Mouse (Mus musculus): ENCODE measurements around the gene Enox1.

Gene Enox1

GRCm38 (mm10) chr14:77621473-77622264 is 465.1 kb downstream of the Enox1 start:
- no peak for DNase-seq (ENCODE audit: low spot score in 2 of 2)

GRCm38 (mm10) chr14:77626557-77627507 is 470.3 kb downstream of the Enox1 start:
- no peak for DNase-seq (ENCODE audit: low spot score in 2 of 2)

GRCm38 (mm10) chr14:77632466-77633171 is 476.1 kb downstream of the Enox1 start:
- DNase-seq (ENCODE audit: low spot score in 2 of 2), result no peak

- no peak for DNase-seq (ENCODE audit: low spot score in 2 of 2)
Observed at GRCm38 (mm10) chr14:77633172-77633542, 476.6 kb downstream of the Enox1 start.

- no peak for DNase-seq (ENCODE audit: low spot score in 2 of 2)
Observed at GRCm38 (mm10) chr14:77636931-77637330, 480.4 kb downstream of the Enox1 start.

GRCm38 (mm10) chr14:77638148-77638547 is 481.6 kb downstream of the Enox1 start:
- DNase-seq (ENCODE audit: low spot score in 2 of 2), result no peak

GRCm38 (mm10) chr14:77638616-77639015 is 482.1 kb downstream of the Enox1 start:
- DNase-seq (ENCODE audit: low spot score in 2 of 2), result no peak

GRCm38 (mm10) chr14:77639586-77639985 is 483.0 kb downstream of the Enox1 start:
- no peak for DNase-seq (ENCODE audit: low spot score in 2 of 2)

- no peak for DNase-seq (ENCODE audit: low spot score in 2 of 2)
Observed at GRCm38 (mm10) chr14:77642314-77642713, 485.8 kb downstream of the Enox1 start.

- DNase-seq (ENCODE audit: low spot score in 2 of 2), result no peak
Observed at GRCm38 (mm10) chr14:77646196-77646595, 489.6 kb downstream of the Enox1 start.

GRCm38 (mm10) chr14:77647017-77647416 is 490.5 kb downstream of the Enox1 start:
- DNase-seq (ENCODE audit: low spot score in 2 of 2), result no peak

GRCm38 (mm10) chr14:77648305-77648704 is 491.7 kb downstream of the Enox1 start:
- no peak for DNase-seq (ENCODE audit: low spot score in 2 of 2)

GRCm38 (mm10) chr14:77658739-77659138 is 502.2 kb downstream of the Enox1 start:
- DNase-seq (ENCODE audit: low spot score in 2 of 2), result no peak

GRCm38 (mm10) chr14:77662273-77662672 is 505.7 kb downstream of the Enox1 start:
- no peak for DNase-seq (ENCODE audit: low spot score in 2 of 2)

GRCm38 (mm10) chr14:77662994-77663393 is 506.4 kb downstream of the Enox1 start:
- DNase-seq (ENCODE audit: low spot score in 2 of 2), result no peak

GRCm38 (mm10) chr14:77668096-77668495 is 511.5 kb downstream of the Enox1 start:
- DNase-seq (ENCODE audit: low spot score in 2 of 2), result no peak

- DNase-seq (ENCODE audit: low spot score in 2 of 2), result no peak
Observed at GRCm38 (mm10) chr14:77669494-77669893, 512.9 kb downstream of the Enox1 start.

- DNase-seq (ENCODE audit: low spot score in 2 of 2), result no peak
Observed at GRCm38 (mm10) chr14:77670945-77671344, 514.4 kb downstream of the Enox1 start.

GRCm38 (mm10) chr14:77671961-77672360 is 515.4 kb downstream of the Enox1 start:
- no peak for DNase-seq (ENCODE audit: low spot score in 2 of 2)

- no peak for DNase-seq (ENCODE audit: low spot score in 2 of 2)
Observed at GRCm38 (mm10) chr14:77673138-77673537, 516.6 kb downstream of the Enox1 start.

GRCm38 (mm10) chr14:77677951-77678350 is 521.4 kb downstream of the Enox1 start:
- no peak for DNase-seq (ENCODE audit: low spot score in 2 of 2)

GRCm38 (mm10) chr14:77679877-77680276 is 523.3 kb downstream of the Enox1 start:
- DNase-seq (ENCODE audit: low spot score in 2 of 2), result no peak

All from urinary bladder, postnatal 36 days (tissue).